Mouse (Mus musculus) heart, adult 2 months (tissue): ENCODE data around the gene Smap1.

Experiments used
- CTCF ChIP-seq: fragments of 200-600 bp; IDR thresholded peaks from 2 replicates; pipeline ENCODE4 v1.8.1; 2022; ENCODE audit warnings: antibody characterized with exemption, mild to moderate bottlenecking, moderate library complexity
- EP300 ChIP-seq: fragments of 200-500 bp; IDR thresholded peaks from 2 replicates; pipeline ENCODE4 v1.6.1; 2011; ENCODE audit warnings: low read depth, low read length, control low read depth; ENCODE audit not compliant: insufficient read depth

- no peak for TF ChIP-seq CTCF
- no peak for TF ChIP-seq EP300
Measured at GRCm38 (mm10) chr1:23821615-23822014, 100.5 kb downstream of the Smap1 start.
